Mouse (Mus musculus): ENCODE measurements around the gene Gpr82. TPM values are rescaled to one million over a fixed set of nuclear protein-coding genes. Genes with fewer than 3 reads are reported as not detected.

Gpr82 gene
- polyA plus RNA-seq, 1 experiment from 2014 or later, result 0.23 TPM

GRCm38 (mm10) chrX:13670342-13670741 is 9.2 kb downstream of the Gpr82 start:
- H3K27ac ChIP-seq (ENCODE audit: low read depth, low read length), result no peak overlapping the region
- H3K4me3 ChIP-seq (ENCODE audit: low read depth, low read length), result no peak overlapping the region
- H3K9ac ChIP-seq (ENCODE audit: low read length), result no peak overlapping the region
- WGBS, result 81% methylated on average over 3 of the region's 3 CpGs
- no peak for ATAC-seq (ENCODE audit: low FRiP score)
- no peaks in the 10 kb centered on the region for H3K36me3 ChIP-seq (ENCODE audit: control insufficient read depth, insufficient read depth, low read length)
- H3K4me1 ChIP-seq (ENCODE audit: control insufficient read depth, insufficient read depth, low read length), result no peaks in the 10 kb centered on the region
- no peak overlapping the region for H3K4me2 ChIP-seq
- H3K9me3 ChIP-seq (ENCODE audit: control insufficient read depth, low read length), result no peaks in the 10 kb centered on the region
- no peaks in the 10 kb centered on the region for H3K27me3 ChIP-seq (ENCODE audit: control insufficient read depth, insufficient read depth, low read length)
- no peak for DNase-seq (ENCODE audit: low spot score, missing footprints)

DNA sequence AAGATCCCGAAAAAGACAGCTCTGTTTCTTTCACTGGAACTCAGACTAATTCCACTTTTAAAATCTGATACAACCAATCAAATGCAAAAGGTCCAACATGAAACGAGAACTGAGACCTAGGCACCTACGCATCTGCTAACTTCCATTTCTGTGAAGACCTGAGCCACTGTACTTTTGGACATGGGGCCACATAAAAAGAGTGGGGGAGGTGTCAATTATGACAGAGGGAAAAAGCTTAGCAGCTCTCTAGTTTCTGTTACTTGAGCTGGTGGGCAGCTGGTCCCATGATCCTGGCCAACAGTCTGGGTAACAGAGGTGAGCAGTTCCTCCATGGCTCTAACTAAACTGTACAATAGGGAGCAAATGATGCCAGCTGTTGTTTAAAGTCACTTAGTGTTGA is 11.8 kb downstream of the Gpr82 start:
- H3K36me3 ChIP-seq (ENCODE audit: control insufficient read depth, insufficient read depth, low read length), result no peaks in the 10 kb centered on the region
- DNase-seq (ENCODE audit: low spot score, missing footprints) (no peak), ATAC-seq (ENCODE audit: low FRiP score) (no peak)
- no peaks in the 10 kb centered on the region for H3K9me3 ChIP-seq (ENCODE audit: control insufficient read depth, low read length)
- no peak overlapping the region for H3K9ac ChIP-seq (ENCODE audit: low read length)
- no peak overlapping the region for H3K4me2 ChIP-seq
- H3K4me3 ChIP-seq (ENCODE audit: low read depth, low read length), result no peak overlapping the region
- H3K27me3 ChIP-seq (ENCODE audit: control insufficient read depth, insufficient read depth, low read length), result no peaks in the 10 kb centered on the region
- H3K4me1 ChIP-seq (ENCODE audit: control insufficient read depth, insufficient read depth, low read length), result no peaks in the 10 kb centered on the region
- no peak overlapping the region for H3K27ac ChIP-seq (ENCODE audit: low read depth, low read length)
- WGBS, result 84% methylated on average over 3 of the region's 3 CpGs

DNA sequence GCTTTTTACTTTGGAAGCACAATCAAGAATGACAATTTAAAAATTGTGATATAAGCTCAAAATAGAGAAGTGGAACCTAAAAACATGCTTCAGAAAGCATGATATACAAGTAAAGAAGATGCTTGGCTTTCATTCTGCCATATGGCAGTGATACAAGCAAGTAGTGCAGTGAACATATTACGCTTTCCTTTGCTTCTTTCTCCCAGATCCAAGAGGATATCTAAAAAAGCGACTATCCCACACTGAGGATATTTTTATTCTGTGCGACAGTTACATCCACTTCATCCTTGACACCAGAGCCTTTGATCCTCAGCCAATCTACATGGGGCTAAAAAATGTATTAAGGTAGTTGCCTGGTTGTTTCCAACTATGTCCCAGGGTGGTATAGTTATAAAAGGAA is 20.6 kb downstream of the Gpr82 start:
- no peak overlapping the region for H3K9ac ChIP-seq (ENCODE audit: low read length)
- H3K4me1 ChIP-seq (ENCODE audit: control insufficient read depth, insufficient read depth, low read length), result no peaks in the 10 kb centered on the region
- no peaks in the 10 kb centered on the region for H3K27me3 ChIP-seq (ENCODE audit: control insufficient read depth, insufficient read depth, low read length)
- DNase-seq (ENCODE audit: low spot score, missing footprints), result no peak
- no peaks in the 10 kb centered on the region for H3K36me3 ChIP-seq (ENCODE audit: control insufficient read depth, insufficient read depth, low read length)
- WGBS, result 95% methylated on average over 3 of the region's 3 CpGs
- no peak overlapping the region for H3K4me2 ChIP-seq
- H3K27ac ChIP-seq (ENCODE audit: low read depth, low read length), result no peak overlapping the region
- no peak for ATAC-seq (ENCODE audit: low FRiP score)
- no peak overlapping the region for H3K4me3 ChIP-seq (ENCODE audit: low read depth, low read length)
- no peaks in the 10 kb centered on the region for H3K9me3 ChIP-seq (ENCODE audit: control insufficient read depth, low read length)

DNA sequence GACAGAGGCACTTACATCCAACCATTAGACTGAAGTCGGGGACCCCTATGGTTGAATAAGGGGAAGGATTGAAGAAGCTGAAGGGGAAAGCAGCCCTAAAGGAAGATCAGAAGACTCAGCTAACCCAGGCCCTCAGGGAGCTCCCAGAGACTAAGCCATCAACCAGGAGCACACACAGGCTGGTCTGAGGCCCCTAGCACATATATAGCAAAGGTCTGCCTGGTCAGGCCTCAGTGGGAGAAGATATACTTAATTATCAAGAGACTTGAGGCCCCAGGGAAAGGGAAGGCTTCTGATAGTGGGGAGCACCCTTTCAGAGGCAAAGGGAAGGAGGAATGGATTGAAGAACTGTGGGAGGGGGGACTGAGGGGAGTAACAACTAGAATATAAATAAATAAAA is 25.4 kb downstream of the Gpr82 start:
- Histone ChIP-seq H3K36me3 (ENCODE audit: control insufficient read depth, insufficient read depth, low read length) (no peaks in the 10 kb centered on the region), H3K4me3 (ENCODE audit: low read depth, low read length) (no peak overlapping the region), H3K9ac (ENCODE audit: low read length) (no peak overlapping the region), H3K9me3 (ENCODE audit: control insufficient read depth, low read length) (no peaks in the 10 kb centered on the region), H3K27me3 (ENCODE audit: control insufficient read depth, insufficient read depth, low read length) (no peaks in the 10 kb centered on the region), H3K4me1 (ENCODE audit: control insufficient read depth, insufficient read depth, low read length) (0 out of 2 replicates have a peak, but pooled peaks cover 2% of the 10 kb centered on the region), H3K27ac (ENCODE audit: low read depth, low read length) (no peak overlapping the region), H3K4me2 (no peak overlapping the region)
- ATAC-seq (ENCODE audit: low FRiP score) (no peak), DNase-seq (ENCODE audit: low spot score, missing footprints) (no peak)
- WGBS, result 85% methylated on average over 1 of the region's 1 CpGs

DNA sequence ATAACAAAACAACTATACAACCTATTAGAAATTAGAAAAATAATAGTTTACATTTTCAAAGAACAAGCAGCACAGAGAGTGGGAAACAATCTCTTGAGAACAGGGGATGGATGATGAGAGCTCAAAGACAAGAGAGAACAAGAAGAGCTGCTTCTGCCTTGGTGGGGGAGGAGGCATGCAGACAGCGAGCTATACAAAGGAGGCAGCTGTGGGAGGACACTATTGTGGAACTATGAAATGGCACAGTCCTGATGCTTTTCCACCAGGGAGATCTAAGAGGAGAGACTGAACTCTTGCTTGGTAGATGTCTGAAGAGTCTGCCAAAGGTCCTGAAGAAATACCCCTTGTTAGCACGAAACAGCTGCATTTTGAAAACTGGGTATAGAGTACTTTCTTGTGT is 27.2 kb downstream of the Gpr82 start:
- no peak overlapping the region for H3K4me2 ChIP-seq
- 61% methylated on average over 2 of the region's 2 CpGs for WGBS
- ATAC-seq (ENCODE audit: low FRiP score), result no peak

GRCm38 (mm10) chrX:13691865-13692264 is 30.7 kb downstream of the Gpr82 start:
- Histone ChIP-seq H3K4me1 (ENCODE audit: control insufficient read depth, insufficient read depth, low read length) (0 out of 2 replicates have a peak, but pooled peaks cover 2% of the 10 kb centered on the region), H3K4me2 (no peak overlapping the region), H3K27me3 (ENCODE audit: control insufficient read depth, insufficient read depth, low read length) (no peaks in the 10 kb centered on the region), H3K9me3 (ENCODE audit: control insufficient read depth, low read length) (no peaks in the 10 kb centered on the region), H3K4me3 (ENCODE audit: low read depth, low read length) (no peak overlapping the region), H3K36me3 (ENCODE audit: control insufficient read depth, insufficient read depth, low read length) (no peaks in the 10 kb centered on the region), H3K9ac (ENCODE audit: low read length) (no peak overlapping the region), H3K27ac (ENCODE audit: low read depth, low read length) (no peak overlapping the region)
- ATAC-seq (ENCODE audit: low FRiP score), result no peak
- WGBS, result 83% methylated on average over 4 of the region's 4 CpGs
- no peak for DNase-seq (ENCODE audit: low spot score, missing footprints)

More for the DNA sequence above, 27.2 kb downstream of the Gpr82 start:
- H3K9me3 ChIP-seq (ENCODE audit: control insufficient read depth, low read length), result no peaks in the 10 kb centered on the region
- no peak for DNase-seq (ENCODE audit: low spot score, missing footprints)
- no peak overlapping the region for H3K9ac ChIP-seq (ENCODE audit: low read length)
- H3K4me3 ChIP-seq (ENCODE audit: low read depth, low read length), result no peak overlapping the region
- H3K27ac ChIP-seq (ENCODE audit: low read depth, low read length), result no peak overlapping the region
- H3K36me3 ChIP-seq (ENCODE audit: control insufficient read depth, insufficient read depth, low read length), result no peaks in the 10 kb centered on the region
- H3K27me3 ChIP-seq (ENCODE audit: control insufficient read depth, insufficient read depth, low read length), result no peaks in the 10 kb centered on the region
- 0 out of 2 replicates have a peak, but pooled peaks cover 2% of the 10 kb centered on the region for H3K4me1 ChIP-seq (ENCODE audit: control insufficient read depth, insufficient read depth, low read length)

DNA sequence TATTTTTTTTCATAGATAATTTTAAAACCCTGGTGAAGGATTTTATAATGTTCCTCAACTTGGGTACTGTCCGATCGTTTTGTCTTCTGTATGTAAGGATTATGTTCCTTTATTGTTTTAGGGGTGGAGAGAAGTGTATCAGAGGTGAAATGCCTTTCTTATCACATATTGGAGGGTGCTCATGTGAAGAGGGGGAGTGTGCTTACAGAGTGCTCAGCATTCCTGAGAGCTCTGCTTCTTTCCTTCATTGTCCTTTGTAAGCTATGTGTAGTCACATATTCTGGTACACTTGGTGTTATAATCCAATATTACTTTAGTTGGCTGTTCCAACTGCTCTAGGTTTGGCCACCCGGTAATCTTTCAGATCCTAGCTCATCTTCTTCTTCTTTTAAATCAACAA is 39.5 kb downstream of the Gpr82 start:
- no peak for ATAC-seq (ENCODE audit: low FRiP score)
- no peak overlapping the region for H3K27ac ChIP-seq (ENCODE audit: low read depth, low read length)

DNA sequence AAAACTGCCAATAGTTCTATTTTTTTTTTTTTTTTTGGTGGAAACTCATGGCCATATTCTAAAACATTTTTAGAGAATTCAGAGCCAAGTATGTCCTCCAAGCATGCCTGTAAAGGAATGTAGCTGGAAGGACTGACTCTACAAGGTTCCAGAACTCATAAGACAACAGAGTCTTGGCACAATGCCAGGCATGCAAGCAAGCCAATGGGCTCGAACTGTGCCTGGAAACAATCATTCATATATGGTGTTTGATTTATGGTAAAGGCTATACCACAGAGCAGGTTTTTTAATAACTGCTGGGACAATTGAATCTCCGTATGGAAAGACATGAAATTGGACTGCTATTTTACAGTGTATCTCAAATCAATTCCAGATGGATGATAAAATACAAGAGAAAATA is 43.9 kb downstream of the Gpr82 start:
- Histone ChIP-seq H3K27ac (ENCODE audit: low read depth, low read length) (no peak overlapping the region), H3K4me3 (ENCODE audit: low read depth, low read length) (no peak overlapping the region), H3K27me3 (ENCODE audit: control insufficient read depth, insufficient read depth, low read length) (no peaks in the 10 kb centered on the region), H3K4me2 (no peak overlapping the region), H3K9ac (ENCODE audit: low read length) (no peak overlapping the region), H3K4me1 (ENCODE audit: control insufficient read depth, insufficient read depth, low read length) (no peaks in the 10 kb centered on the region), H3K36me3 (ENCODE audit: control insufficient read depth, insufficient read depth, low read length) (no peaks in the 10 kb centered on the region), H3K9me3 (ENCODE audit: control insufficient read depth, low read length) (no peaks in the 10 kb centered on the region)
- 87% methylated on average over 2 of the region's 2 CpGs for WGBS
- no peak for ATAC-seq (ENCODE audit: low FRiP score)
- DNase-seq (ENCODE audit: low spot score, missing footprints), result no peak

More for the DNA sequence above, 39.5 kb downstream of the Gpr82 start:
- H3K4me2 ChIP-seq, result no peak overlapping the region
- 88% methylated on average over 3 of the region's 3 CpGs for WGBS
- no peaks in the 10 kb centered on the region for H3K36me3 ChIP-seq (ENCODE audit: control insufficient read depth, insufficient read depth, low read length)
- H3K9ac ChIP-seq (ENCODE audit: low read length), result no peak overlapping the region
- no peaks in the 10 kb centered on the region for H3K4me1 ChIP-seq (ENCODE audit: control insufficient read depth, insufficient read depth, low read length)
- no peak for DNase-seq (ENCODE audit: low spot score, missing footprints)
- no peak overlapping the region for H3K4me3 ChIP-seq (ENCODE audit: low read depth, low read length)
- H3K27me3 ChIP-seq (ENCODE audit: control insufficient read depth, insufficient read depth, low read length), result no peaks in the 10 kb centered on the region
- H3K9me3 ChIP-seq (ENCODE audit: control insufficient read depth, low read length), result no peaks in the 10 kb centered on the region

GRCm38 (mm10) chrX:13710174-13710573 is 49.0 kb downstream of the Gpr82 start:
- no peak overlapping the region for H3K9ac ChIP-seq (ENCODE audit: low read length)
- no peaks in the 10 kb centered on the region for H3K27me3 ChIP-seq (ENCODE audit: control insufficient read depth, insufficient read depth, low read length)
- DNase-seq (ENCODE audit: low spot score, missing footprints) (no peak), ATAC-seq (ENCODE audit: low FRiP score) (peak; percentile 55; the same call in 1 of the 2 replicates)
- whole genome bisulfite sequencing, result 52% methylated on average over 2 of the region's 2 CpGs
- H3K9me3 ChIP-seq (ENCODE audit: control insufficient read depth, low read length), result no peaks in the 10 kb centered on the region
- no peaks in the 10 kb centered on the region for H3K4me1 ChIP-seq (ENCODE audit: control insufficient read depth, insufficient read depth, low read length)
- H3K36me3 ChIP-seq (ENCODE audit: control insufficient read depth, insufficient read depth, low read length), result no peaks in the 10 kb centered on the region
- H3K4me2 ChIP-seq, result no peak overlapping the region
- H3K4me3 ChIP-seq (ENCODE audit: low read depth, low read length), result no peak overlapping the region
- no peak overlapping the region for H3K27ac ChIP-seq (ENCODE audit: low read depth, low read length)

Data from midbrain, embryonic 11.5 days (tissue).